Mouse (Mus musculus): Measurements from ENCODE around the gene Gm3045.

- TF ChIP-seq CTCF (IDR thresholded peaks at IDR 0.05; ENCODE audit: extremely low read depth, insufficient read depth, insufficient read length, insufficient replicate concordance) (no peak), POLR2A (IDR thresholded peaks at IDR 0.05; ENCODE audit: low read depth, low read length) (no peak)
These were observed 42.1 kb downstream of the Gm3045 start for GRCm38 (mm10) chr13:56468536-56468935.

All from spleen, adult 2 months (tissue).